Comparison of ENCODE assay signal across 9 mouse cellular contexts in the genomic region with DNA sequence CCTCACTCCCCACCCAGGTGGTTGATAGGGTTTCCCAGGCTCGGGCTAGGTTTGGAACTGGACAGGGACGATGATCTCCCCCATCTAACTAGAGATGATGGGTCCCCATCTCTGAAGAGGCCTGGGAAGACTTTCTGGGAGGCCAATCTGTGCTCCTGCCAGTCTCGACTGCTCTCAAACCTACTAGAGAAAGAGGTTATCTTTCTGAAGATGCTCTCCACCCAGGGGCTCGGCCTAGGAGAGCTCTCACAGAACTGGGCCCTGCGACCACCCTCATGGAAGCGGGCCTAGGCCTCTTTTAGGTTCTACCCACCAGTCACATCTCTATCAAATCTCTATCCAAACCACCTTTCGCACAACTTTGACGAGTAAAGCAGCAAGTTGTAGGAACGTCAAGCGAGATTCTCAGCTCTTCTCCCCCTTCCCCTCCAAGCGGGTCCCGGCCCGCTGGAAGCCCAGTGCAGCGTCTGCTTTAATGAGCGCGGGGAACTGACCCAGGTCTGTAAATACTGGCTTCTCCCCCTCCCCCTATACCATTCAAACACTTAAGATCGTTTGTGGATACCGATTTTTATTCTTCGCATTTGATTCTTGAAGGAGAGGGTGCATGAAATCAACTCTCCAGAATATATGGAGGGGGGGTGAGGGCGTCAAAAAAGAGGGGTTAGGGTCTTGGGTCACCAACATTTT. TPM values are rescaled to one million over a fixed set of nuclear protein-coding genes. Genes with fewer than 3 reads are reported as not detected.
A peak's percentile ranks its signal among the peaks of the same experiment; 100 is the strongest.
DNase-seq lines count a peak whose midpoint lies in the region; ATAC-seq and TF ChIP-seq lines count a peak whose summit lies in the region.
"Had no signal": no experiment of that assay in that cellular context is flagged by ENCODE, and none has a peak within 500 bp of the region (broad histone marks: within the 10 kb centered on the region; RNA-seq: fewer than 3 reads in every experiment).

No protein-coding gene starts in this region.

- 9% methylated on average over 20 of the region's 20 CpGs for WGBS in heart, embryonic 11.5 days (ENCODE audit: insufficient replicate concordance)
- WGBS in hindbrain, postnatal 0 days = 8% methylated on average over 20 of the region's 20 CpGs
- 1% methylated on average over 20 of the region's 20 CpGs for WGBS in midbrain, embryonic 12.5 days

- ATAC-seq in heart, embryonic 11.5 days (replicated peaks; ENCODE audit: insufficient number of reproducible peaks, low FRiP score, low TSS enrichment) = no peak
- ATAC-seq in hindbrain, postnatal 0 days = no peak
- ATAC-seq in midbrain, embryonic 12.5 days (ENCODE audit: low FRiP score, low read depth) = no peak
- no peak for ATAC-seq in granulocyte monocyte progenitor cell, adult 5-6 weeks (replicated peaks; ENCODE audit: poor library complexity, severe bottlenecking)

- TF ChIP-seq POLR2A in brain, embryonic 14.5 days (IDR thresholded peaks at IDR 0.05; ENCODE audit: borderline replicate concordance, extremely low read depth, insufficient read depth, insufficient read length, poor library complexity, severe bottlenecking) = no peak

- DNase-seq in heart, adult 8-10 months (ENCODE audit: low spot score) = no peak
- DNase-seq in brain, embryonic 14.5 days (ENCODE audit: low read depth) = peak; percentile 71
- no peak for DNase-seq in hindbrain, postnatal 0 days (ENCODE audit: low spot score)
- DNase-seq in left cerebral cortex, postnatal 25 days (ENCODE audit: low spot score in 2 of 2) = no peak
- no peak for DNase-seq in right cerebral cortex, adult 2 months (ENCODE audit: low spot score in 2 of 2)

- H3K27ac ChIP-seq in heart, embryonic 11.5 days (ENCODE audit: low read depth, low read length) = peak overlapping the region; percentile 86; the same call in 1 of the 2 replicates
- H3K27ac ChIP-seq in hindbrain, postnatal 0 days = peak overlapping the region; percentile 92
- H3K27ac ChIP-seq in midbrain, embryonic 12.5 days (replicated peaks) = peak overlapping the region; percentile 98

- H3K9me3 ChIP-seq in heart, embryonic 11.5 days (replicated peaks; ENCODE audit: control insufficient read depth, low read length) = no peaks in the 10 kb centered on the region
- H3K9me3 ChIP-seq in hindbrain, postnatal 0 days (ENCODE audit: low read length) = no peaks in the 10 kb centered on the region
- H3K9me3 ChIP-seq in midbrain, embryonic 12.5 days = no peaks in the 10 kb centered on the region

- peak overlapping the region; percentile 67 for H3K4me3 ChIP-seq in heart, embryonic 11.5 days (ENCODE audit: low read depth, low read length)
- peak overlapping the region; percentile 64 for H3K4me3 ChIP-seq in hindbrain, postnatal 0 days (ENCODE audit: low read length)
- H3K4me3 ChIP-seq in midbrain, embryonic 12.5 days = peak overlapping the region; percentile 63

- peaks cover 51% of the 10 kb centered on the region for H3K27me3 ChIP-seq in heart, embryonic 11.5 days (ENCODE audit: control insufficient read depth, insufficient read depth, low read length)
- 0 out of 2 replicates have a peak, but pooled peaks cover 8% of the 10 kb centered on the region for H3K27me3 ChIP-seq in hindbrain, postnatal 0 days (ENCODE audit: insufficient read depth, low read length)
- peaks cover 56% of the 10 kb centered on the region for H3K27me3 ChIP-seq in midbrain, embryonic 12.5 days
- H3K27me3 ChIP-seq: CH12.LX had no signal

- peaks cover 21% of the 10 kb centered on the region for H3K4me1 ChIP-seq in heart, embryonic 11.5 days (ENCODE audit: control insufficient read depth, insufficient read depth, low read length)
- H3K4me1 ChIP-seq in hindbrain, postnatal 0 days (ENCODE audit: insufficient read depth, low read length) = no peaks in the 10 kb centered on the region; the same call in 1 of the 2 replicates
- H3K4me1 ChIP-seq in midbrain, embryonic 12.5 days = peaks cover 42% of the 10 kb centered on the region

- no peaks in the 10 kb centered on the region for H3K36me3 ChIP-seq in heart, embryonic 11.5 days (ENCODE audit: control insufficient read depth, insufficient read depth, low read length)
- no peaks in the 10 kb centered on the region for H3K36me3 ChIP-seq in hindbrain, postnatal 0 days (ENCODE audit: insufficient read depth, low read length)
- 0 out of 2 replicates have a peak, but pooled peaks cover 4% of the 10 kb centered on the region for H3K36me3 ChIP-seq in midbrain, embryonic 12.5 days

- no peak for TF ChIP-seq CTCF in brain, embryonic 14.5 days (IDR thresholded peaks at IDR 0.05; ENCODE audit: borderline replicate concordance, extremely low read depth, insufficient read depth, insufficient read length)
- TF ChIP-seq CTCF in hindbrain, postnatal 0 days (IDR thresholded peaks at IDR 0.05; ENCODE audit: low read depth) = no peak

- H3K4me2 ChIP-seq in heart, embryonic 11.5 days = peak overlapping the region; percentile 75
- H3K4me2 ChIP-seq in hindbrain, postnatal 0 days (ENCODE audit: low read depth, low read length) = peak overlapping the region; percentile 68
- peak overlapping the region; percentile 83 for H3K4me2 ChIP-seq in midbrain, embryonic 12.5 days (replicated peaks)

- H3K9ac ChIP-seq in heart, embryonic 11.5 days (ENCODE audit: low read depth, low read length) = peak overlapping the region; percentile 82
- peak overlapping the region; percentile 68 for H3K9ac ChIP-seq in hindbrain, postnatal 0 days (replicated peaks; ENCODE audit: low read length)
- peak overlapping the region; percentile 92 for H3K9ac ChIP-seq in midbrain, embryonic 12.5 days (replicated peaks)

- intact Hi-C loops in left cerebral cortex, postnatal 25 days (cut with DNase I) = loop anchor here (5.0 to 10.0 kb wide), 3 partner anchors 358 to 1517 kb away; no protein-coding TSS in a partner anchor

RNA-seq across cellular contexts. Expression of a gene that starts 16.4 kb away (rescaled TPM):
- 30.4 and 34.4 TPM in 2 replicates for polyA plus RNA-seq in heart, embryonic 11.5 days (2014; fragmentation: Nextera tagmentation; extraction: Ambion mirVana)
- 10 to 100 TPM; 12.5 to 23.1 (median 20.3) TPM for total RNA-seq in heart, adult 8-10 months (2022)
- 244 and 291 TPM in 2 replicates for polyA plus RNA-seq in brain, embryonic 14.5 days (2012; rRNA removed)
- total RNA-seq in hindbrain, postnatal 0 days (2014; rRNA removed) = 33.2 and 43.1 TPM in 2 replicates
- polyA plus RNA-seq in hindbrain, postnatal 0 days (2015; fragmentation: Nextera tagmentation; extraction: Ambion mirVana) = 74.2 and 75.4 TPM in 2 replicates
- 105 and 143 TPM in 2 replicates for polyA plus RNA-seq in midbrain, embryonic 12.5 days (2016; fragmentation: Nextera tagmentation; extraction: Ambion mirVana)
- total RNA-seq in granulocyte monocyte progenitor cell, adult 5-6 weeks (2014; fragmentation: Nextera tagmentation) = not detected in 2 replicates
- total RNA-seq in granulocyte monocyte progenitor cell, adult 5-6 weeks (2017) = not detected in 2 replicates
- 10 to 100 TPM; 34.2 to 38.4 TPM for total RNA-seq in left cerebral cortex, postnatal 25 days (2021)
- total RNA-seq: CH12.LX had no signal

Comparison
In these comparisons a context has a peak if more than half of its experiments do, and no peak if none do; other contexts are left out.
1. RNA of a gene that starts 16.4 kb away (total RNA-seq): 33.2 to 43.1 TPM in hindbrain, postnatal 0 days, 34.2 to 38.4 TPM in left cerebral cortex, postnatal 25 days and 12.5 to 23.1 TPM in heart, adult 8-10 months; not detected in granulocyte monocyte progenitor cell, adult 5-6 weeks; every median in the first group is over 10 times any median in the second.
2. Peak in every context shown above with its lines, with median percentiles within 50 percentile points of each other: H3K27ac ChIP-seq, H3K4me2 ChIP-seq, H3K4me3 ChIP-seq and H3K9ac ChIP-seq.